10 mouse cellular contexts compared by ENCODE assay signal in the genomic region with DNA sequence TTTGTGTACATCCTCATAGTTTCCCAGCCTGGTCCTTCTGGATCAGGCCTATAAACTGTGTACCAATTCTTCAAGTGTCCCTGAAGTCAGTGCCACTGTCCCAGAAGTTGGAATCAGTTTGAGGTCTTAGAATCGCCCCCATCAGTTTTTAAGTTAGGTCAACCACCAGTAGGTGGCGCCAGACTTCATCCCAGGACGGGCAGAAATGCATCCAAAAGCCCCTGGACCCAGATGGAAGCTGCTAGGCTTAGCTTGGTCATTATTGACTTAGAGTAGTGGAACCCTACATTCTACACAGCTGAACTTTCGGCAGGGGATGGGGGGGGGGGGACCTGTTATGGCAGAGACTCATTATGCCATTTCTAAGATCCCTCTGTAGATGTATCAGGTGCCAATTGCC.
DNase-seq lines count a peak whose midpoint lies in the region; ATAC-seq and TF ChIP-seq lines count a peak whose summit lies in the region.
"Had no signal": no experiment of that assay in that cellular context is flagged by ENCODE, and none has a peak within 500 bp of the region (broad histone marks: within the 10 kb centered on the region; RNA-seq: fewer than 3 reads in every experiment).

No protein-coding gene starts in this region.

- no peak overlapping the region for H3K4me2 ChIP-seq in kidney, postnatal 0 days (ENCODE audit: low read length)
- H3K4me2 ChIP-seq: heart, embryonic 13.5 days; midbrain, embryonic 12.5 days had no signal

- H3K9me3 ChIP-seq in kidney, postnatal 0 days (replicated peaks; ENCODE audit: low read length), result no peaks in the 10 kb centered on the region
- H3K9me3 ChIP-seq in G1E (replicated peaks), result peaks cover 11% of the 10 kb centered on the region
- H3K9me3 ChIP-seq in embryonic facial prominence, embryonic 10.5 days, result no peaks in the 10 kb centered on the region
- H3K9me3 ChIP-seq: heart, embryonic 13.5 days; midbrain, embryonic 12.5 days had no signal

- 40% methylated on average over 4 of the region's 4 CpGs for WGBS in kidney, postnatal 0 days
- 35% methylated on average over 4 of the region's 4 CpGs for WGBS in embryonic facial prominence, embryonic 10.5 days

- no peaks in the 10 kb centered on the region for H3K27me3 ChIP-seq in kidney, postnatal 0 days (ENCODE audit: insufficient read depth, low read length)
- no peaks in the 10 kb centered on the region for H3K27me3 ChIP-seq in G1E (ENCODE audit: insufficient read depth, low read length)
- no peaks in the 10 kb centered on the region for H3K27me3 ChIP-seq in embryonic facial prominence, embryonic 10.5 days (replicated peaks; ENCODE audit: low read depth, poor library complexity, severe bottlenecking)
- H3K27me3 ChIP-seq: heart, embryonic 13.5 days; midbrain, embryonic 12.5 days had no signal

- no peak for ATAC-seq in CD4-positive, CD25-positive, alpha-beta regulatory T cell, adult 4 months
- no peak for ATAC-seq in kidney, postnatal 0 days (replicated peaks; ENCODE audit: low FRiP score, low read depth)
- no peak for ATAC-seq in G1E (ENCODE audit: extremely low read depth, insufficient number of reproducible peaks, low FRiP score, poor library complexity, severe bottlenecking)
- ATAC-seq in erythroid progenitor cell, adult 5-6 weeks (replicated peaks; ENCODE audit: low FRiP score, poor library complexity, severe bottlenecking), result no peak

- no peak overlapping the region for H3K4me3 ChIP-seq in kidney, postnatal 0 days (replicated peaks; ENCODE audit: low read depth, low read length)
- no peak overlapping the region for H3K4me3 ChIP-seq in G1E (ENCODE audit: low read depth, low read length)
- no peak overlapping the region for H3K4me3 ChIP-seq in embryonic facial prominence, embryonic 10.5 days
- H3K4me3 ChIP-seq: heart, embryonic 13.5 days; midbrain, embryonic 12.5 days had no signal

- no peaks in the 10 kb centered on the region for H3K4me1 ChIP-seq in kidney, postnatal 0 days (replicated peaks; ENCODE audit: insufficient read depth, low read length)
- H3K4me1 ChIP-seq in G1E (ENCODE audit: insufficient read depth, low read depth, low read length), result no peaks in the 10 kb centered on the region
- no peaks in the 10 kb centered on the region for H3K4me1 ChIP-seq in embryonic facial prominence, embryonic 10.5 days
- H3K4me1 ChIP-seq: heart, embryonic 13.5 days; midbrain, embryonic 12.5 days had no signal

- no peak overlapping the region for H3K9ac ChIP-seq in kidney, postnatal 0 days (ENCODE audit: low read depth, low read length)
- H3K9ac ChIP-seq: heart, embryonic 13.5 days; midbrain, embryonic 12.5 days had no signal

- no peaks in the 10 kb centered on the region for H3K36me3 ChIP-seq in kidney, postnatal 0 days (ENCODE audit: insufficient read depth, low read length)
- no peaks in the 10 kb centered on the region for H3K36me3 ChIP-seq in G1E (replicated peaks)
- no peaks in the 10 kb centered on the region; the same call in 1 of the 2 replicates for H3K36me3 ChIP-seq in embryonic facial prominence, embryonic 10.5 days (replicated peaks)
- H3K36me3 ChIP-seq: heart, embryonic 13.5 days; midbrain, embryonic 12.5 days had no signal

- DNase-seq in CD4-positive, CD25-positive, alpha-beta regulatory T cell, adult 2 months (ENCODE audit: low read depth, low spot score), result peak; percentile 50
- peak; percentile 67 for DNase-seq in kidney, postnatal 0 days (ENCODE audit: low spot score)
- no peak for DNase-seq in kidney, adult 11 months
- no peak for DNase-seq in G1E (ENCODE audit: low spot score)
- peak; percentile 68 for DNase-seq in embryonic facial prominence, embryonic 10.5 days (ENCODE audit: low spot score)
- DNase-seq in naive thymus-derived CD4-positive, alpha-beta T cell, adult 2 months (ENCODE audit: low read depth), result peak; percentile 53

- TF ChIP-seq CTCF in kidney, postnatal 0 days (IDR thresholded peaks at IDR 0.05; ENCODE audit: low read depth), result peak; percentile 73
- 0 out of 2 replicates have a peak, but pooled peaks have one; percentile 12 for TF ChIP-seq CTCF in G1E (IDR thresholded peaks at IDR 0.05; ENCODE audit: low read depth, low read length)

- H3K27ac ChIP-seq in kidney, postnatal 0 days, result no peak overlapping the region
- H3K27ac ChIP-seq in embryonic facial prominence, embryonic 10.5 days (replicated peaks), result no peak overlapping the region
- H3K27ac ChIP-seq: heart, embryonic 13.5 days; midbrain, embryonic 12.5 days had no signal

Comparison
In these comparisons a context has a peak if more than half of its experiments do, and no peak if none do; other contexts are left out.
1. DNase-seq: peak in CD4-positive, CD25-positive, alpha-beta regulatory T cell, adult 2 months (single experiment), kidney, postnatal 0 days (single experiment), embryonic facial prominence, embryonic 10.5 days (single experiment) and naive thymus-derived CD4-positive, alpha-beta T cell, adult 2 months (single experiment); none in kidney, adult 11 months (single experiment) and G1E (single experiment).